Comparison of ENCODE assay signal across 30 mouse cellular contexts in the genomic region with DNA sequence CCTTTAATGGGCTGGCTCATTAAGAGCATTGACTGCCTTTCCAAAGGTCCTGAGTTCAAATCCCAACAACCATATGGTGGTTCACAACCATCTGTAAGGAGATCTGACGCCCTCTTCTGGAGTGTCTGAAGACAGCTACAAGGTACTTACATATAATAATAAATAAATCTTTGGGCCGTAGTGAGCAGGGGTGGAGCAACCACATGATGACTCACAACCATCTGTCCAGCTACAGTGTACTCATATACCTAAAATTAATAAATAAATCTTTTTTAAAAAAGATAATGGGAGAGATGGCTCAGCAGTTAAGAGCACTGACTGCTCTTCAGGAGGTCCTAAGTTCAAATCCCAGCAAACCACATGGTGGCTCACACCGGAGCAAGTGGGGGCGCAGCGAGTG. TPM values are rescaled to one million over a fixed set of nuclear protein-coding genes. Genes with fewer than 3 reads are reported as not detected.
"Had no signal": no experiment of that assay in that cellular context is flagged by ENCODE, and none has a peak within 500 bp of the region (broad histone marks: within the 10 kb centered on the region; RNA-seq: fewer than 3 reads in every experiment).

No protein-coding gene starts in this region.

- ATAC-seq: hindbrain, embryonic 16.5 days; hindbrain, postnatal 0 days; inflammation-experienced regulatory T-cells, adult 6 months; intestine, embryonic 15.5 days; intestine, embryonic 16.5 days; intestine, postnatal 0 days had no signal

- H3K4me2 ChIP-seq: heart, embryonic 11.5 days; heart, embryonic 12.5 days; heart, embryonic 13.5 days; heart, embryonic 15.5 days; hindbrain, embryonic 12.5 days; hindbrain, embryonic 13.5 days; hindbrain, embryonic 14.5 days; hindbrain, embryonic 15.5 days; intestine, embryonic 15.5 days; kidney, embryonic 15.5 days had no signal

- DNase-seq: heart, postnatal 10 days; heart, postnatal 36 days; heart, postnatal 4 days; kidney, adult 11 months; kidney, postnatal 10 days; kidney, postnatal 14 days; kidney, postnatal 4 days; layer of hippocampus, adult 9-11 months; layer of hippocampus, postnatal 36 days had no signal

- H3K9me3 ChIP-seq: heart, embryonic 13.5 days; heart, embryonic 15.5 days; hindbrain, embryonic 10.5 days; hindbrain, embryonic 12.5 days; hindbrain, embryonic 13.5 days; hindbrain, embryonic 15.5 days; intestine, embryonic 15.5 days; kidney, embryonic 15.5 days had no signal

- H3K4me1 ChIP-seq: heart, embryonic 12.5 days; heart, embryonic 13.5 days; hindbrain, embryonic 10.5 days; hindbrain, embryonic 12.5 days; intestine, embryonic 15.5 days had no signal

- H3K9ac ChIP-seq: heart, embryonic 12.5 days; heart, embryonic 13.5 days; heart, embryonic 15.5 days; hindbrain, embryonic 12.5 days; hindbrain, embryonic 13.5 days; hindbrain, embryonic 14.5 days; hindbrain, embryonic 15.5 days; intestine, embryonic 15.5 days; kidney, embryonic 15.5 days had no signal

- H3K36me3 ChIP-seq: heart, embryonic 12.5 days; heart, embryonic 13.5 days; heart, embryonic 15.5 days; hindbrain, embryonic 10.5 days; hindbrain, embryonic 12.5 days; hindbrain, embryonic 13.5 days; hindbrain, embryonic 15.5 days; intestine, embryonic 15.5 days; kidney, embryonic 15.5 days had no signal

- H3K4me3 ChIP-seq: heart, embryonic 12.5 days; heart, embryonic 13.5 days; heart, embryonic 15.5 days; hindbrain, embryonic 10.5 days; hindbrain, embryonic 12.5 days; hindbrain, embryonic 13.5 days; hindbrain, embryonic 15.5 days; intestine, embryonic 15.5 days; kidney, embryonic 15.5 days; layer of hippocampus, adult 2 months; left cerebral cortex, adult 2 months had no signal

- H3K27ac ChIP-seq: heart, embryonic 13.5 days; heart, embryonic 15.5 days; hindbrain, embryonic 10.5 days; hindbrain, embryonic 12.5 days; hindbrain, embryonic 13.5 days; hindbrain, embryonic 14.5 days; hindbrain, embryonic 15.5 days; hindbrain, postnatal 0 days; intestine, embryonic 15.5 days; kidney, embryonic 15.5 days; kidney, postnatal 0 days; layer of hippocampus, adult 2 months; left cerebral cortex, adult 2 months had no signal

RNA-seq across cellular contexts. Expression of a gene that starts 35.9 kb away (rescaled TPM):
- total RNA-seq: heart, postnatal 25 days; heart, postnatal 36 days had no signal
- polyA plus RNA-seq: heart, embryonic 15.5 days; heart, postnatal 0 days had no signal
